Mouse (Mus musculus): ENCODE data around the gene Tsc2. TPM values are rescaled to one million over a fixed set of nuclear protein-coding genes. Genes with fewer than 3 reads are reported as not detected.

Gene Tsc2
- polyA plus RNA-seq, 1 experiment from 2014 or later: 71.0 TPM

Small RNAs within 50 kb of the gene (microRNA-seq; reads per million reads assigned to microRNA genes)
- gene Gm24589: not detected

Other genes with a start within 250 kb of the Tsc2 start
- gene Rnps1, start 218.1 kb downstream of the Tsc2 start, polyA plus RNA-seq (2015; fragmentation: Nextera tagmentation; extraction: Ambion mirVana): 293 and 318 TPM in 2 replicates
- gene Eci1, start 206.0 kb downstream of the Tsc2 start, polyA plus RNA-seq (2015; fragmentation: Nextera tagmentation; extraction: Ambion mirVana): 115 and 117 TPM in 2 replicates
- gene Dnase1l2, start 189.5 kb downstream of the Tsc2 start, polyA plus RNA-seq (2015; fragmentation: Nextera tagmentation; extraction: Ambion mirVana): 2.4 and 3.2 TPM in 2 replicates
- 29.9 and 36.7 TPM in 2 replicates for gene E4f1, start 162.3 kb downstream of the Tsc2 start, polyA plus RNA-seq (2015; fragmentation: Nextera tagmentation; extraction: Ambion mirVana)
- gene Pgp, start 162.2 kb downstream of the Tsc2 start, polyA plus RNA-seq (2015; fragmentation: Nextera tagmentation; extraction: Ambion mirVana): 49.9 and 53.3 TPM in 2 replicates
- 0.39 and 0.58 TPM in 2 replicates for gene Bricd5, start 158.7 kb downstream of the Tsc2 start, polyA plus RNA-seq (2015; fragmentation: Nextera tagmentation; extraction: Ambion mirVana)
- 29.0 and 36.1 TPM in 2 replicates for gene Mlst8, start 153.6 kb downstream of the Tsc2 start, polyA plus RNA-seq (2015; fragmentation: Nextera tagmentation; extraction: Ambion mirVana)
- 1.8 and 2.3 TPM in 2 replicates for gene Caskin1, start 144.0 kb downstream of the Tsc2 start, polyA plus RNA-seq (2015; fragmentation: Nextera tagmentation; extraction: Ambion mirVana)
- 85.8 and 96.1 TPM in 2 replicates for gene Traf7, start 104.7 kb downstream of the Tsc2 start, polyA plus RNA-seq (2015; fragmentation: Nextera tagmentation; extraction: Ambion mirVana)
- gene Rab26, start 98.4 kb downstream of the Tsc2 start, polyA plus RNA-seq (2015; fragmentation: Nextera tagmentation; extraction: Ambion mirVana): 2.8 TPM in 2 replicates
- gene Pkd1, start 82.8 kb downstream of the Tsc2 start, polyA plus RNA-seq (2015; fragmentation: Nextera tagmentation; extraction: Ambion mirVana): 21.3 and 21.9 TPM in 2 replicates
- gene Nthl1, start 50 bp upstream of the Tsc2 start, polyA plus RNA-seq (2015; fragmentation: Nextera tagmentation; extraction: Ambion mirVana): 20.0 and 20.6 TPM in 2 replicates
- 101 and 106 TPM in 2 replicates for gene Slc9a3r2, start 17.7 kb upstream of the Tsc2 start, polyA plus RNA-seq (2015; fragmentation: Nextera tagmentation; extraction: Ambion mirVana)
- gene Npw, start 25.8 kb upstream of the Tsc2 start, polyA plus RNA-seq (2015; fragmentation: Nextera tagmentation; extraction: Ambion mirVana): 0.35 and 0.43 TPM in 2 replicates
- gene Zfp598, start 37.1 kb upstream of the Tsc2 start, polyA plus RNA-seq (2015; fragmentation: Nextera tagmentation; extraction: Ambion mirVana): 23.9 and 27.6 TPM in 2 replicates
- gene Syngr3, start 57.3 kb upstream of the Tsc2 start, polyA plus RNA-seq (2015; fragmentation: Nextera tagmentation; extraction: Ambion mirVana): 2.4 and 4.6 TPM in 2 replicates
- gene Gfer, start 63.5 kb upstream of the Tsc2 start, polyA plus RNA-seq (2015; fragmentation: Nextera tagmentation; extraction: Ambion mirVana): 45.6 and 49.5 TPM in 2 replicates
- gene Noxo1, start 63.6 kb upstream of the Tsc2 start, polyA plus RNA-seq (2015; fragmentation: Nextera tagmentation; extraction: Ambion mirVana): 1.5 and 3.4 TPM in 2 replicates
- gene Tbl3, start 75.0 kb upstream of the Tsc2 start, polyA plus RNA-seq (2015; fragmentation: Nextera tagmentation; extraction: Ambion mirVana): 85.0 and 94.5 TPM in 2 replicates
- 0.18 TPM in 1 of 2 replicates, not detected in the other for gene Rnf151, start 85.4 kb upstream of the Tsc2 start, polyA plus RNA-seq (2015; fragmentation: Nextera tagmentation; extraction: Ambion mirVana)
- 1,520 and 1,607 TPM in 2 replicates for gene Rps2, start 85.5 kb upstream of the Tsc2 start, polyA plus RNA-seq (2015; fragmentation: Nextera tagmentation; extraction: Ambion mirVana)
- 237 and 238 TPM in 2 replicates for gene Ndufb10, start 91.8 kb upstream of the Tsc2 start, polyA plus RNA-seq (2015; fragmentation: Nextera tagmentation; extraction: Ambion mirVana)
- gene Rpl3l, start 95.2 kb upstream of the Tsc2 start, polyA plus RNA-seq (2015; fragmentation: Nextera tagmentation; extraction: Ambion mirVana): not detected in 2 replicates
- 29.9 and 31.8 TPM in 2 replicates for gene Msrb1, start 104.0 kb upstream of the Tsc2 start, polyA plus RNA-seq (2015; fragmentation: Nextera tagmentation; extraction: Ambion mirVana)
- gene Hs3st6, start 120.4 kb upstream of the Tsc2 start, polyA plus RNA-seq (2015; fragmentation: Nextera tagmentation; extraction: Ambion mirVana): 26.0 and 28.4 TPM in 2 replicates
- 0.13 TPM in 1 of 2 replicates, not detected in the other for gene Meiob, start 171.7 kb upstream of the Tsc2 start, polyA plus RNA-seq (2015; fragmentation: Nextera tagmentation; extraction: Ambion mirVana)
- 52.3 and 53.4 TPM in 2 replicates for gene Hagh, start 207.5 kb upstream of the Tsc2 start, polyA plus RNA-seq (2015; fragmentation: Nextera tagmentation; extraction: Ambion mirVana)
- gene Fahd1, start 217.7 kb upstream of the Tsc2 start, polyA plus RNA-seq (2015; fragmentation: Nextera tagmentation; extraction: Ambion mirVana): 39.3 and 40.8 TPM in 2 replicates
- 1.7 and 2.1 TPM in 2 replicates for gene Igfals, start 233.4 kb upstream of the Tsc2 start, polyA plus RNA-seq (2015; fragmentation: Nextera tagmentation; extraction: Ambion mirVana)

All from kidney, embryonic 15.5 days (tissue).